Mouse (Mus musculus) c-Kit-positive CD71-positive TER-119-positive erythroid progenitor cells, embryonic 14.5 days (primary cell): ENCODE data around the gene Txndc8.
A peak's percentile ranks its signal among the peaks of the same experiment; 100 is the strongest.

Source experiments
- DNase-seq: peaks from one replicate; pipeline ENCODE4 v3.0.0-alpha.2; 2013; ENCODE audit warnings: low spot score

The Txndc8 gene

GRCm38 (mm10) chr4:57956029-57956960, 52.6 kb downstream of the Txndc8 start, which contains the start of gene Txn1:
Gene Txn1, minus strand, starts transcription at chr4:57956411.
- DNase-seq: peak; percentile 95

- DNase-seq: peak; percentile 71
Observed at GRCm38 (mm10) chr4:57955544-57955958, 53.4 kb downstream of the Txndc8 start.

- peak; percentile 15 for DNase-seq
Observed at GRCm38 (mm10) chr4:57954991-57955390, 53.9 kb downstream of the Txndc8 start.

DNA sequence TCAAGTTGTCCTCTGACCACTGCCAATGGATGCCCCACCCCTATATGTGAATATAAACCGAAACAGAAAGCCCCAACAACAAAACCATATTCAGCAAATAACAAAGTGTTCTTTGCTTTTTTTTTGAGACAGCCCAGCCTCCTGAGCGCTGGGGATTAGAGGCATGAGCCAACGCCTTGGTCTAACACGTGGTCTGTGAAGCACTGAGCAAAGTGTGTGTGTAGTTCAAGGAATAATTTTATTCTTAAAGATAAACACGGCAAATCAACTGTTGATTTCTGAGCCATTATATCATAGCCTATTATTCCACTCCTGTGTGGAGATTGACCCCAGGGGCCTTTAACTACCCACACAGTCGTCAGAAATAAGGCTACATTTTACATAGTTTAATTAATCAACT, 54.3 kb downstream of the Txndc8 start:
- DNase-seq: peak; percentile 8

DNA sequence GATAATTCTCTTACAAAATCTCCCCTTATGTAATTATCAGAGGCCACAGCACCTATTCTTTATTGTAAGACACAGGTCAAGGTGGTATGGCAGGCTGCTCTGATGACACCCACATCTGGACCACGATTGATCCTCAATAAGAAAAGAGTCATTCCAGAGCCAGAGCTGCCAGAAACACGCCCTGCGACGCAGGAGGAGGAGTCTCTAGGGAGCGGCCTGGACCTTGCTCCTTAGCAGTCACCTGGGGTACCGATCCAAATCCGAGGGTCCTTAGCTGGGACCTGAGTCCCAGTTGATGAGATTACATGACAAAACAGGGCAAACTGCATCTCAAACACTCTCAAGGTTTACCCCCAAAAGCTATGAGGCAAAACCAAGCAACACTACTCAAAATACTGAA, 55.1 kb downstream of the Txndc8 start:
- no peak for DNase-seq

DNA sequence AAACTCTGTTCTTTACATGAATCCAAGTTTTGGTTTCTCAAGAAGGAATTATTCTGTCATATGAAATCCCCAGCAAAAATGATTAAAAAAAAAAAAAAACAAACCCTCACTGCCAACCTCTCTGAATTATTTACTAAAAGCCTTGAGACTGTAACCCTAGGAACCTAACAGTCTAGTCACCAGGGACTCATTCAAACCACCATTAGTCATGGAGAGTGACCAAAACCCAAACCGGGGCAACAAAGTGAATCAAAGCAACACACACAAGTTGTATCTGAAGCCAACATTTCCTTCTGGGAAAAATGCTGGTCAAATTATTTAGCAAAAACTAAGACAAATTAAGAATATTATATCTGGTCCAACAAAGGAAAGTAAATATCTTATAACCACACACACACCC, 56.0 kb downstream of the Txndc8 start:
- no peak for DNase-seq

DNA sequence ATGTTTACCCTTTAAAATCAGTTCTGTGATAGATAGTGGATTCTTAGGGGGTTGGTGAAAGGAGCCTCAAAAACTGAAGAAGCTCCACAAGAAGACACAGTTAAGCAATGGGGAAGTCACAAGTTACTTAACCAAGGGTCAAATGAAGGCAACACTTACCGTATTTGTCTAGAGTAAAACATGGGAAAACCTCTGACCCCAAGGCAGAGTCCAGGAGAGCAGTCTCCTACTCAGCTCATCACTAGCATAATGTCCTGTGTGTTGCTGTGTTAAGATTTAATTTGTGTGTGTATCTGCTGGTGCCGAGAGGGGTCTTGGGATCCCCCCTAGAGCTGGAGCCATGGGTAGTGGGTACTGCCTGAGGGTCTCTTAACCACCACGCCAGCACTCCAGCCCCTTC, 56.5 kb downstream of the Txndc8 start:
- DNase-seq: no peak

GRCm38 (mm10) chr4:57949866-57950265, 59.1 kb downstream of the Txndc8 start:
- DNase-seq: no peak

GRCm38 (mm10) chr4:57947476-57947875, 61.4 kb downstream of the Txndc8 start:
- no peak for DNase-seq

GRCm38 (mm10) chr4:57947036-57947435, 61.9 kb downstream of the Txndc8 start:
- DNase-seq: no peak

- no peak for DNase-seq
Observed at GRCm38 (mm10) chr4:57942892-57943291, 66.0 kb downstream of the Txndc8 start.

DNA sequence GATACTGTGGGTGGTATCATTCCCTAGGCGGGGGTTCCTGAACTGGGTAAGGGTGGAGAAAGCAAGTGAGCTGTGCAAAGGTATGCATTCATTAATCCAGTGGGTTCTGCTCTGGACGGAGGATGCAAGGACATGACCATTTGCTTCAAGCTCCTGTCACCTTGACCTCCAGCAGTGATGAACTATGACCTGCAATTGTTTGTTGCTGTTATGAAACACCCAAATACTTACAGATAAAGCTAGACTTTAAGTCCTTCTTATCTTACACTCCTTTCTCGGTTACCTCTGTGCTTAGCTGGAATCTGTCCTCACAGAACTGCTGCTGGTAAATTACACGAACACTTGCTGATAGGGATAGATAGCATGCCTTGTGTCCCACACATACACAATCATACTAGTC, 68.3 kb downstream of the Txndc8 start:
- no peak for DNase-seq

DNA sequence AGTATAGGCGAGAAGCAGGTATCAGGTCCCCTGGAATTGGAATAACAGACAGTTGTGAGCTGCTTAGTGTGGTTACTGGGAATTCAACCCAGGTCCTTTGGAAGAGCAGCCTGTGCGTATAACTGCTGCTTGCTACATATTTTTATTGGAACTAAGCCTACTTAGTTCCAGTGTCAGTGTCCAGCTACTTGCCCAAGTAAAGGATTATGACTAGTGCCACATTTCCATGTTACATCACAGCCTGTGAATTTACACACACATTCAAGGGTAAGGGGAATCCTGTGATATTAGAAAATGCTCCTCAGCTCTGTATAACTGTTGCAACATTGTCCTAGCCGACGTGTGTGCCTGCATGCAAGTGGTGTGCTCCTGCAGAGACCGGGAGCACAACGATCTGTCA, 71.6 kb downstream of the Txndc8 start:
- no peak for DNase-seq

DNA sequence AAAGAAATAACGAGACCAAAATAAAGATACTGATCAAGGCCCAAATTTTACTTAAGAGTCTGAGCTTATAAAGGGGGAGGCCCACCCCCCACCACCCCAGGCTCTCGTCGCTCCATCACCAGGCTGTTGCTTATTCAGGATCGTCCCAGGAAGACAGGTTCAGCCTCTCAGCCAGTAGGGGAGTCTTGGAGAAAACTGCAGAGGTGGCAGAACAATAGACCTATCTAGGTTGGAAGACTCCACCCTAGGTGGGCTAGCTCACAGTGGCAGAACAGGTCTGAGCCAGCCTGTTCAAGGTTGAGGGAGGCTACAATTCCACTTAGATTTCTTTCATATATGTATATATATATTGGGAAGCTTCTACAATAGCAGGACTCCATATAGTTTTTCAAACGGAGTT, 74.7 kb downstream of the Txndc8 start:
- no peak for DNase-seq
